Mouse (Mus musculus): ENCODE data around the gene Nectin2.

DNA sequence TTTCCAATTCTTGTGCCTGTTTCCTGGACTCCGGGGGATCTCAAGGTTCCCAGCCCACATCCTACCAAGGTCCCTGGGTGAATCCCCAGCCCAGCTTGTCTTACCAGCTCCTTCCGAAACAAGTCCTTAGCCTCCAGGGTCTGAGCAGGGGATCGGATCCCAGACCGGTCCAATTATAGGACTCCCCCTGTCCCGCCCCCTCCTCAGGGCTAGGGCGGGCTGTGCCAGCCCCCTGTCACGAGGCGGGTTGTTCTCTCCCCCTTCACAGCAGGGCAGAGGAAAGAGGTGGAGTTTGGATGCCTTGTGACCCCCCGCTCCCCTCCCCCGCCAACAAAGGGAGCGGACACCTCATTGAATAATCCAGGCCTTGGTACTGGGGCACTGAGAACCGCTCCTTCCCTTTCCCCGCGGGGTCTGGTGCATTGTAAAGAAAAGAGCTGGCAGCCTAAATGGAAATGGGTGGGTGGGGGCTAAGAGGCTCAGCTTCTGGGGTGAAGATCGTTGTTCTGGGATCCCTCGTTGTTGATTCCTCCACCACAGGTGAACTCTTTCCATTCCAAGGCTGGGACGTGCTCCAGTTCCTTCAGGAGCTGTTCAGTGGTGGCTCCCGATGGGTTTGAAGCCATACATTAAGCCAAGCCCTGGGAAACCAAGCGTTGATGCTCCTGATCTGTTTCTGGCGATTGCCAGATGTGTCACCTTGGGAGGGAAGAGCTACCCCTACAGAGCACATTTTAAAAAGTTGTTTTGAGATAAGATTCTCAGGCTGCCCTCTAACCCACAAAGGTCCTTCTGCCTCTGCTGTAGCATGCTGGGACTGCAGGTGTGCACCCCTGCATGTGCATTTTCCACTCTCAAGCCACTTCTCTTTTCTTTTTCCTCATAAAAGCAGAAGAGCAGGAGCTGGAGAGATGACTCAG lies 51.1 kb downstream of the Nectin2 start, which contains the start of gene Apoe:
- TF ChIP-seq CTCF (IDR thresholded peaks at IDR 0.05; ENCODE audit: low read depth) (peak; percentile 26; the same call in 1 of the 2 replicates), EP300 (optimal IDR thresholded peaks at IDR 0.05) (no peak)
